Mouse (Mus musculus) midbrain, embryonic 15.5 days (tissue): ENCODE results near the gene Slc10a7. TPM values are rescaled to one million over a fixed set of nuclear protein-coding genes. Genes with fewer than 3 reads are reported as not detected.

Source experiments
- ATAC-seq: fragments of 200-750 bp; cut with Nextera tagmentation; replicated peaks from 2 replicates; pipeline ENCODE4 v1.8.0; 2017; ENCODE audit warnings: moderate TSS enrichment
- H3K27ac ChIP-seq: fragments of 300-500 bp; sonication (generic); 2 replicates; pipeline ENCODE4 v1.5.1; 2015; ENCODE audit warnings: mild to moderate bottlenecking, inconsistent platforms
- H3K27me3 ChIP-seq: fragments of 300-500 bp; sonication (generic); replicated peaks from 2 replicates; pipeline ENCODE4 v1.6.1; 2015; ENCODE audit warnings: inconsistent platforms
- H3K36me3 ChIP-seq: fragments of 300-500 bp; sonication (generic); replicated peaks from 2 replicates; pipeline ENCODE4 v1.6.1; 2015; ENCODE audit warnings: inconsistent platforms
- H3K4me1 ChIP-seq: fragments of 300-500 bp; sonication (generic); 2 replicates; pipeline ENCODE4 v1.6.1; 2015; ENCODE audit warnings: inconsistent platforms
- H3K4me2 ChIP-seq: fragments of 300-500 bp; sonication (generic); 2 replicates; pipeline ENCODE4 v1.6.1; 2015; ENCODE audit warnings: inconsistent platforms, mild to moderate bottlenecking, moderate library complexity
- H3K4me3 ChIP-seq: fragments of 300-500 bp; sonication (generic); 2 replicates; pipeline ENCODE4 v1.5.1; 2015; ENCODE audit warnings: mild to moderate bottlenecking, inconsistent platforms
- H3K9ac ChIP-seq: fragments of 300-500 bp; sonication (generic); 2 replicates; pipeline ENCODE4 v1.6.1; 2015; ENCODE audit warnings: mild to moderate bottlenecking, inconsistent platforms
- H3K9me3 ChIP-seq: fragments of 300-500 bp; sonication (generic); 2 replicates; pipeline ENCODE4 v1.6.1; 2016; ENCODE audit warnings: inconsistent platforms
- WGBS: fragments of 180-500 bp; shearing (Covaris S2); methylation state at CpG from one replicate; pipeline ENCODE4 v1.1.7; 2015; ENCODE audit warnings: mixed read lengths; 5-methylcytosine and 5-hydroxymethylcytosine counted together
- polyA plus RNA-seq: library from polyadenylated mRNA; unstranded; fragments of >200 nt; fragmentation: Nextera tagmentation; extraction: Ambion mirVana; gene quantifications from 2 replicates; pipeline ENCODE4 v1.2.1, GENCODE M21; 2015

The Slc10a7 gene
- polyA plus RNA-seq, 1 experiment from 2014 or later: 11.9 TPM

DNA sequence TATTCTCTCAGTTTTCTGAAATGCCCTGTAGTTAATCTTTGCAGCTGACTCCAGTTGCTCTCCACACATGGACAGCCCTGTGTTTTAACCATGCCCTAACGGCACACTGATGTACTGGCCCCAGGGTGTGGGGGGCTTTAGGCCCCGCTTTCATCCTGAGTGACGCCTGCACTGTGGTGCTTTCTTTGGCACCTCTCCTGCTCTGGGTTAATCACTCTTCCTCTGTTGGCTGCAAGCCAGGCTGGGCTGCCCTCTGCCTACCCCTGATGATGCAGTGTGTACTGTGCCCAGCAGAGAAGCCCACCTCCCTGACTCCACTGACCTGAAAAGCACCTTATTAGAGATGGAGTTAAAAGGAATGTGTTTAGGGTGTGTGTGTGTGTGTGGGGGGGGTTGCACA is 89.1 kb downstream of the Slc10a7 start:
- ATAC-seq: peak; percentile 88
- 18% methylated on average over 3 of the region's 3 CpGs for WGBS
- no peak overlapping the region for H3K9ac ChIP-seq
- H3K4me2 ChIP-seq: no peak overlapping the region
- no peaks in the 10 kb centered on the region for H3K36me3 ChIP-seq
- H3K27me3 ChIP-seq: no peaks in the 10 kb centered on the region
- H3K4me1 ChIP-seq: peaks cover 11% of the 10 kb centered on the region; the same call in 1 of the 2 replicates
- H3K4me3 ChIP-seq: no peak overlapping the region
- no peaks in the 10 kb centered on the region for H3K9me3 ChIP-seq
- no peak overlapping the region for H3K27ac ChIP-seq

DNA sequence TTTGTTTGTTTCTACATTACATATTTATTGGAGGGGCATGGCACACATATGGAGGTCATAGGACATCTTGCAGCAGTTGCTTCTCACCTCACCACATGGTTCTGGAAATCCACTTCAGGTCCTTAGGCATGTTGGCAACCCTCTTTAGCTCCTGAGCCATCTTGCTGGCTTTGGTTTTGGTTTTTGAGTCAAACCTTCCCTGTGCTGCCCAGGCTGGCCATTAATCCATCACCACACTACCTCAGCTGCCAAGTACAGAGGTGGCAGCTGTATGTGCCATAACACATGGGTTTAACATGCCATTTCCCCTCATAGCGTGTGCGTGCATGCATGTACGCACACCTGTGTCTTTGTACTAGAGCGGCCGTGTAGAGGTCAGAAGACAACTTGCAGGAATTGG is 93.9 kb downstream of the Slc10a7 start:
- 98% methylated on average over 5 of the region's 5 CpGs for WGBS
- Histone ChIP-seq H3K4me1 (peaks cover 5% of the 10 kb centered on the region; the same call in 1 of the 2 replicates), H3K9ac (no peak overlapping the region), H3K4me2 (no peak overlapping the region), H3K27me3 (no peaks in the 10 kb centered on the region), H3K36me3 (no peaks in the 10 kb centered on the region; the same call in 1 of the 2 replicates), H3K4me3 (no peak overlapping the region), H3K9me3 (no peaks in the 10 kb centered on the region), H3K27ac (no peak overlapping the region)
- ATAC-seq: no peak

DNA sequence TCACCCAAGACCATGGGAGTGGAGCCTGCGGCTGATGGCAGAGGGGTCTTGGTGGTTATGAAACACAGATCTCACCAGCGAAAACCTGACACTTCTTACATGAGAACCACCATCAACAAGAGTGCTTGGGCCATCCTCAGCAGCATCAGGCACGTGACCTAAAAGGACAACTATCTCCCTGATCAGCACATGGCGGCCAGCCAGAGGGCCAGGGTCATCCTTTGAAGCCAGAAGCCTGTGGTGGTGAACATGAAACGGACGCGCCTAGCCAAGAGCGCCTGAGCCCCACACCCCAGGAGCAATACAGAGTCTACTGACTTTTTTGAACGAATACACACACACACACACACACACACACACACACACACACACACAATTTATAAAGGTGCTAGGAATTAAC is 95.3 kb downstream of the Slc10a7 start:
- ATAC-seq: no peak
- Histone ChIP-seq H3K9me3 (no peaks in the 10 kb centered on the region), H3K9ac (no peak overlapping the region), H3K27ac (no peak overlapping the region), H3K27me3 (no peaks in the 10 kb centered on the region), H3K36me3 (no peaks in the 10 kb centered on the region; the same call in 1 of the 2 replicates), H3K4me3 (no peak overlapping the region), H3K4me2 (no peak overlapping the region), H3K4me1 (no peaks in the 10 kb centered on the region)
- 93% methylated on average over 9 of the region's 9 CpGs for WGBS

DNA sequence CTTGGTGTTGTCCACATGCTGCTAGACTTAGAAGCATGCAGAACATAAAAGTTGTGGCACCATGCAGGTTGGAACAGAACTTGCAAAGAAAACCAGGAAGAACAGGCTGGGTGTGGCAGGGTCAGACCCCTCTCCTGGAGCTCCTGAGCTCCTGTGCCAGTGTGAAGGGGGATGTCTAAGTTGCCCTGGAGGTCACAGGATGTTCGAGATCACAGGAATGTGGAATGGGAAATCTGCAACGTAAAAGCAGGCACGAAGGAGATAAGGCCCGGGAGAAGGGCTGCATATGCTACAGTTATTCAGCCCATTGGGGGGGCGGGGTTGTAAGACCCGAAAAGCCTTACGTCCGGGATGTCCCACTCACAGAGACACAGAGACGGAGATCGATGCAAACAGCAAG is 100.2 kb downstream of the Slc10a7 start:
- WGBS: 95% methylated on average over 10 of the region's 10 CpGs

DNA sequence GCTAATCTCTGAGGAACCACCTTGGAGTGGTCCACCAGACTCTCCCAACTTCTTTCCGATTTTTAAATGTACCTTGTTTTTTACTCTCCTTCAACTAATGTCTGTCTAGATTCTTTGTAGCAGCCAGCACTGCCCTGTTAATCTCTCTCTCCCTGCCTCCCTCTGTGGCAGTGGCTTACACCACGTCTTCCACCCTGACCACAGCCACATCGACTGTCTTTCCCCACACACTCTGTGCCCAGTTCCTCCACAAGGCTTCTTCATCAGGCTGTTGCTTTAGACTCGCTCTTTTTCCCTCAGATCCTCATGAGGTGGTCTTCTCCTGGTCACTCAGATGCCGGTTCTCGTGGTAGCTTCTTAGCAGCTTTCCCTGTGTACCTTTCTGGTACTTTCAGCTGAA is 101.9 kb downstream of the Slc10a7 start:
- Histone ChIP-seq H3K4me2 (no peak overlapping the region), H3K9ac (no peak overlapping the region), H3K4me1 (no peaks in the 10 kb centered on the region), H3K9me3 (no peaks in the 10 kb centered on the region), H3K36me3 (no peaks in the 10 kb centered on the region; the same call in 1 of the 2 replicates), H3K27ac (no peak overlapping the region), H3K4me3 (no peak overlapping the region), H3K27me3 (no peaks in the 10 kb centered on the region)
- no peak for ATAC-seq
- 89% methylated on average over 6 of the region's 6 CpGs for WGBS

More for the DNA sequence above, 100.2 kb downstream of the Slc10a7 start:
- Histone ChIP-seq H3K27ac (no peak overlapping the region), H3K4me1 (no peaks in the 10 kb centered on the region), H3K36me3 (no peaks in the 10 kb centered on the region; the same call in 1 of the 2 replicates), H3K4me2 (no peak overlapping the region), H3K9me3 (no peaks in the 10 kb centered on the region), H3K4me3 (no peak overlapping the region), H3K9ac (no peak overlapping the region), H3K27me3 (no peaks in the 10 kb centered on the region)
- ATAC-seq: no peak

DNA sequence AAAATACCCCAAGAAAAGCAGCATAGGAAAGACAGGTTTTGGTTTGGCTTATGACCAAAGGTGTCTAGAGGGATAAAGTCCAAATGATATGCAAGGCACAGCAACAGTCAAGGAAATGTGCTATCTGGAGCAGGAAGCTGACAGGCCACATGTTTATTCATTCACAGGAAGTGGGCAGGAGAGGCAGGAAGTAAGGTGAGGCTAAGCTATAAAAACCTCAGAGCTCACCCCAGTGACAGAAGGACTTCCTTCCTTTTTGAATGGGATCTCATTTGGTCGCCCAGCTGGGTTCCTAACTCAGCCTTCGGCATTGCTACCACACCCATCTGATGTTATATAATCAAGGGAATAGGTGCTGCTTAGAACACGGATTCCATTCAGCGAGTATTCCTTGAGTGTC is 113.2 kb downstream of the Slc10a7 start:
- H3K4me3 ChIP-seq: no peak overlapping the region
- H3K4me2 ChIP-seq: no peak overlapping the region
- H3K36me3 ChIP-seq: no peaks in the 10 kb centered on the region
- ATAC-seq: no peak
- no peak overlapping the region for H3K9ac ChIP-seq
- no peaks in the 10 kb centered on the region for H3K9me3 ChIP-seq
- H3K27me3 ChIP-seq: no peaks in the 10 kb centered on the region
- 83% methylated on average over 4 of the region's 4 CpGs for WGBS
- no peak overlapping the region for H3K27ac ChIP-seq
- H3K4me1 ChIP-seq: no peaks in the 10 kb centered on the region

DNA sequence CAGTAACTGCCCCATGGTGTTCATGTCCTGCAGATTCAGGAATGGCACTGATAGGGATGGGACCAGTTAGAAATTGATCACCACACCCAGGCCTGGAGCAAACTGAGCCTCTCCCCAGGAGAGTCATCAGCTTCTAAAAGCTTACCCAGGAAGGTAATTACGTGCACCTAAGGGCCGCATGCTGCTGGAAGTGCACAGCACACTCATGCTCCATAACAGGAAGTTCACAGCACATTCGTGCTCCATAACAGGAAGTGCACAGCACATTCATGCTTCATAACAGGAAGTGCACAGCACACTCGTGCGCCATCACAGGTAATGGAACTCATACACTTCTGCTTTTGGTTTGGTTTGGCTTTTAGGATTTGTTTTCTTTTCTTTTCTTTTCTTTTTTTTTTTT is 114.8 kb downstream of the Slc10a7 start:
- 86% methylated on average over 5 of the region's 5 CpGs for whole genome bisulfite sequencing
- ATAC-seq: no peak
- Histone ChIP-seq H3K4me3 (no peak overlapping the region), H3K9ac (no peak overlapping the region), H3K27me3 (no peaks in the 10 kb centered on the region), H3K4me1 (no peaks in the 10 kb centered on the region), H3K27ac (no peak overlapping the region), H3K4me2 (no peak overlapping the region), H3K36me3 (no peaks in the 10 kb centered on the region), H3K9me3 (no peaks in the 10 kb centered on the region)

DNA sequence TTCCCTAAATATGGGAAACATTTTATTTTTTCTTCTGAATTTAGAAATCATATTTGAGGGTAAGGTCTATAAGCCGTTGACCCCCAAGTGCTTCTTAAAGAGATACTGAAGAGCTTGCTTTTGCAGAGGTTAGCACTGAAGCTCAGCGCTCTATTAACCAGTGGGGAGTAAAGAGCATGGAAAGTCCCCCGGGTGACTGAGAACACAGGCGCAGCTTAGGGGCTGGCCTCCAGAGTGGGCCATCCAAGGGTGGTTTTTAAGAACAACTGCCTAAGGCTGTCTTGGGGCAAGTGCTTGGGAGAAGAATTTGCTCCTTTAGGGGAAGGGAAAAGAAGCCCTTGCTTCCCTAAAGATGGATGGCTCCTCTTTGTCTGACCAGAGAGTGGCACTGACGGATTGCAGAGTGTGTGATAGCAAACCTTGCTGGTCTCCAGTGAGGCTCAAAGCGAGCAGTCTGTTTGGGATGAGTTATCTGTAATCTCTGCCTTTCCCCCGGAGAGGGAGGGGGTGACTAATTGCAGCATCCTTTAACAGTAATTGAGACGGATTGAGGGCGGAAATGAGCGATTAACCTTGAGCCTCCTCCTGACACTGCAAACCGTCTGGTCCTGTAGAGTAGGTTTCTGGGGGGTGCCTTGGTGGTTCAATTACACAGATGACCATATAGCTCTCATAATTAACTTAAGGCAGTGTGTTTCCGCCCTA is 115.7 kb downstream of the Slc10a7 start:
- H3K27ac ChIP-seq: no peak overlapping the region
- H3K27me3 ChIP-seq: no peaks in the 10 kb centered on the region
- H3K4me3 ChIP-seq: no peak overlapping the region
- no peaks in the 10 kb centered on the region for H3K36me3 ChIP-seq
- no peak for ATAC-seq
- H3K9ac ChIP-seq: no peak overlapping the region
- no peaks in the 10 kb centered on the region for H3K4me1 ChIP-seq
- H3K9me3 ChIP-seq: no peaks in the 10 kb centered on the region
- no peak overlapping the region for H3K4me2 ChIP-seq
- 41% methylated on average over 12 of the region's 12 CpGs for WGBS

DNA sequence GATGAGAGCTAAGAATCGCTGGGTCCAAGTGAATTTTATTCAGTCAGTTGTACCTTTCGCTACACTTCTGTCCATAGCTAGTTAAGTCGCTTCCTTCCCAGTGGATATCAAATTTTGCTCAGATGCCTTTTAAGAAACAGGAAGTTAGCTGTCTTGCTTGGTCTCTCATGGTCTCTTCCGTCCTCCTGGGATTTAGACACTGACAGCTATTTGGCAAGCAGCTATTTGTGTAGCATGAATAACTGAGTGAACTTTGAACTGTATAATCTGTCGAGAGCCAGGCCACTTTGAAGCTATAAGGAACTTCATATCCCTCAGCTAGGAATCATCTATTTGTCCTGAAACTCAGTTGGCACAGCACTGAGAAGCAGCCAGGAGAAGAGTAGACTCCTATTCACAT is 117.5 kb downstream of the Slc10a7 start:
- H3K9me3 ChIP-seq: no peaks in the 10 kb centered on the region
- peaks cover 7% of the 10 kb centered on the region; the same call in 1 of the 2 replicates for H3K4me1 ChIP-seq
- H3K27me3 ChIP-seq: no peaks in the 10 kb centered on the region
- no peaks in the 10 kb centered on the region for H3K36me3 ChIP-seq
- no peak overlapping the region for H3K27ac ChIP-seq
- no peak overlapping the region for H3K9ac ChIP-seq
- ATAC-seq: no peak
- WGBS: 69% methylated on average over 5 of the region's 5 CpGs
- H3K4me2 ChIP-seq: no peak overlapping the region
- no peak overlapping the region for H3K4me3 ChIP-seq

DNA sequence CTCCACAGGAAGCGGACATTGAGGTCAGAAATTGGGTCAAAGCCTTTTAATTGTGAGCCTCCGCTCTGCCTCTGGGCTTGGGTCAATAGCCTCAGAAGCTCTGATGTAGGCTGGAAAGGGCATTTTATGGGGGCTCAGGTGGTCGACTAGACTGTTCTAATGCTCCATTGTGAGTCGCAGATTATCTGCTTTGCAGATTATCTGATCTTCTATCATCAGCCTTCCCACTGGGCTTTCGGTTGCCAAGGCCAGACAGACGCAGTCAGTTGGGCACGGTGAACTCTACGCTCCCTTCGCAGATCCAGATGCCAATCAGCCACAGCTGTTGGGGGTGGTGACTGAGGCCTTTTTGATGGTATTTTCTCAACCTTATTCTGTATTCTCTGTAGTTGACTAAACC is 118.6 kb downstream of the Slc10a7 start:
- Histone ChIP-seq H3K27me3 (no peaks in the 10 kb centered on the region), H3K9ac (no peak overlapping the region), H3K4me2 (no peak overlapping the region), H3K4me1 (peaks cover 8% of the 10 kb centered on the region; the same call in 1 of the 2 replicates), H3K9me3 (no peaks in the 10 kb centered on the region), H3K27ac (no peak overlapping the region), H3K36me3 (no peaks in the 10 kb centered on the region), H3K4me3 (no peak overlapping the region)
- no peak for ATAC-seq
- 43% methylated on average over 9 of the region's 9 CpGs for WGBS

DNA sequence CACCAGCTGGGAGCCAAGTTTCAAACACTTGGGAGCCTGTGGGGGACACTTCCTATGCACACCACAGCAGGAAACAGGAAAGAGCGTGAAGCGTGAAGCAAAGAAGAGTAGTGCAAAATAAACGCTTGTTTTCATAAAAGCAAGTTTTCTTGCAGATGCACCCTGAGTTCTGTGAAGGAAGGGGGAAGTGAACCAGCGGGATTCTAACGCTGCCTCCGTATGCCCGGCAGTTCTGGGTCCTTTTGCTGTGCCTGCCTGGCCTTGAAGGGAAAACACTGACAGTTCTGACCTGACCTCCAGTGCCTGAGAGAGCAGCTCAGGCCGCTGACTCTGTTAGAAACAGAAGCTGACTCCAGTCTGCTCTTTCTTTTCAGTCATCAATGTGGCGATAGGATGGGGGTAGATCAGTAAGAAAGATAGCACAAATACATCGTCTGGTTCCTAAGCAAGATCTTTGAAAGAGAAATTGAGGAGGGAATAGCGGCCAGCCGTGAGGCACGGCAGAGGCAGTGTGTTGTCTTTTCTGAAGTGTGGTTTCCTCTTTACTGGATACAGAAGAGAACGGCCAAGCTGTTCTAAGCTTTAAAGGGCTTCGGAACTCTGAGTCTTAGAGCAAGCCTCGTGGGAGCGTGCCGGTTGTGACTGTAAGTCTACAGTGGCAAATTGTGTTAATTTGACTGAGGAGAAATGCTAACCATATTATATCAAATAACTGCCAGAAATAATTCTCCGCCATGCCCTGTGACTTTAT is 121.4 kb downstream of the Slc10a7 start:
- H3K36me3 ChIP-seq: no peaks in the 10 kb centered on the region
- 49% methylated on average over 19 of the region's 19 CpGs for WGBS
- no peak overlapping the region for H3K4me3 ChIP-seq
- H3K9ac ChIP-seq: no peak overlapping the region
- no peaks in the 10 kb centered on the region for H3K9me3 ChIP-seq
- peaks cover 25% of the 10 kb centered on the region; the same call in 1 of the 2 replicates for H3K4me1 ChIP-seq
- ATAC-seq: no peak
- no peaks in the 10 kb centered on the region for H3K27me3 ChIP-seq
- H3K4me2 ChIP-seq: no peak overlapping the region
- no peak overlapping the region for H3K27ac ChIP-seq

DNA sequence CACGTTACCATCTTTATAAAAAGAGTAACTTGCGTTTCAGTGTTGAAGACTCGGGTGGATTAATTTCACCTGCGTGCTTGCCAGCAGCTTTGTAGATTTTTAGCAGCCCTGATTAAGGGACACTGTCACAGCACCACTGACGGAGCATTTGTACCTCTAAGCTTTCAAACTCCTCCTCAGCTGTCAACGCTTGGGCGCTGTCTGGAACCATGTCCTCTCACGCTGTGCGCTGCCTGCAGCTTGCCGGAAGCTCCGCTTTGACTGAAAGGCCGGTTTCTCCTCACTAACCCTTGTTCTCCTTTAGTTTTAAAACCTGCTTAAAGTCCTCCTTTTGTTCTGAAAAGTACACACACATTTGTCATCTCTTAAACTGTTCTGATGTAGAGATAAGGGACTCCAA is 123.9 kb downstream of the Slc10a7 start:
- Histone ChIP-seq H3K9me3 (no peaks in the 10 kb centered on the region), H3K36me3 (no peaks in the 10 kb centered on the region), H3K4me2 (no peak overlapping the region), H3K4me3 (no peak overlapping the region), H3K27me3 (no peaks in the 10 kb centered on the region), H3K4me1 (peaks cover 25% of the 10 kb centered on the region; the same call in 1 of the 2 replicates), H3K27ac (no peak overlapping the region), H3K9ac (no peak overlapping the region)
- no peak for ATAC-seq
- WGBS: 20% methylated on average over 12 of the region's 12 CpGs
